Mouse (Mus musculus) cerebellum, adult 2 months (tissue): ENCODE measurements around the gene Mgrn1.

Experiments
- CTCF ChIP-seq: fragments of 200-500 bp; IDR thresholded peaks from 2 replicates; pipeline ENCODE4 v1.5.1; 2011; ENCODE audit warnings: low read depth, mild to moderate bottlenecking, control low read depth, low read length, moderate library complexity, borderline replicate concordance; ENCODE audit not compliant: insufficient read depth
- POLR2A ChIP-seq: fragments of 200-500 bp; IDR thresholded peaks from 2 replicates; pipeline ENCODE4 v1.6.1; 2011; ENCODE audit warnings: low read length, control low read depth, borderline replicate concordance; ENCODE audit not compliant: insufficient read depth

GRCm38 (mm10) chr16:4957446-4957845, 71.4 kb downstream of the Mgrn1 start:
- TF ChIP-seq POLR2A (0 out of 2 replicates have a peak, but pooled peaks have one; percentile 13), CTCF (no peak)
